11 mouse cellular contexts compared by ENCODE assay signal in genomic region chr11:68674643-68675042, GRCm38 (mm10).
"Had no signal": no experiment of that assay in that cellular context is flagged by ENCODE, and none has a peak within 500 bp of the region (broad histone marks: within the 10 kb centered on the region; RNA-seq: fewer than 3 reads in every experiment).

No protein-coding gene starts in this region.

- H3K9me3 ChIP-seq: limb, embryonic 13.5 days; midbrain, embryonic 12.5 days; neural tube, embryonic 13.5 days had no signal

- ATAC-seq: midbrain, embryonic 16.5 days had no signal

- H3K27me3 ChIP-seq: limb, embryonic 13.5 days; midbrain, embryonic 12.5 days; neural tube, embryonic 13.5 days had no signal

- H3K4me3 ChIP-seq: limb, embryonic 13.5 days; midbrain, embryonic 12.5 days; neural tube, embryonic 13.5 days had no signal

- H3K36me3 ChIP-seq: limb, embryonic 13.5 days; midbrain, embryonic 12.5 days; neural tube, embryonic 13.5 days had no signal

- H3K9ac ChIP-seq: limb, embryonic 13.5 days; liver, embryonic 14.5 days; midbrain, embryonic 12.5 days; neural tube, embryonic 13.5 days had no signal

- H3K4me1 ChIP-seq: midbrain, embryonic 12.5 days; neural tube, embryonic 13.5 days had no signal

- H3K27ac ChIP-seq: liver, embryonic 14.5 days; midbrain, embryonic 12.5 days; neural tube, embryonic 13.5 days had no signal

- DNase-seq: kidney, postnatal 14 days; left cerebral cortex, postnatal 4 days; retina, postnatal 1 day; right cerebral cortex, postnatal 4 days; spleen, adult 18-20 months; thymus, postnatal 36 days had no signal

- H3K4me2 ChIP-seq: limb, embryonic 13.5 days; midbrain, embryonic 12.5 days; neural tube, embryonic 13.5 days had no signal
